In genomic region chr4:115075204-115075915, GRCm38 (mm10) we compare ENCODE assay signal across 7 mouse cellular contexts. TPM values are rescaled to one million over a fixed set of nuclear protein-coding genes. Genes with fewer than 3 reads are reported as not detected.
DNase-seq lines count a peak whose midpoint lies in the region; ATAC-seq and TF ChIP-seq lines count a peak whose summit lies in the region.

No protein-coding gene starts in this region.

- ATAC-seq in Patski = peak; percentile 28
- no peak for ATAC-seq in embryonic facial prominence, embryonic 12.5 days (ENCODE audit: insufficient number of reproducible peaks, insufficient read depth, low FRiP score, low TSS enrichment)
- no peak for ATAC-seq in intestine, postnatal 0 days
- ATAC-seq in megakaryocyte, adult 5-6 weeks (ENCODE audit: poor library complexity, severe bottlenecking) = peak; percentile 75
- ATAC-seq in erythroblast, adult 5-6 weeks (replicated peaks; ENCODE audit: low FRiP score, poor library complexity, severe bottlenecking) = no peak

- no peaks in the 10 kb centered on the region for H3K4me1 ChIP-seq in embryonic facial prominence, embryonic 12.5 days
- H3K4me1 ChIP-seq in intestine, postnatal 0 days (replicated peaks; ENCODE audit: control insufficient read depth, insufficient read depth, low read length) = no peaks in the 10 kb centered on the region

- H3K27ac ChIP-seq in embryonic facial prominence, embryonic 12.5 days = 0 out of 2 replicates have a peak overlapping the region, but pooled peaks have one; percentile 23
- peak overlapping the region; percentile 42; the same call in 1 of the 2 replicates for H3K27ac ChIP-seq in intestine, postnatal 0 days (ENCODE audit: low read depth, low read length)

- CTCF ChIA-PET in Patski (lab: Charles Lee) = interaction anchor here (1.7 kb wide), 1 partner anchor 10 kb away, joined by 8 read pairs; no protein-coding TSS in a partner anchor

- in situ Hi-C loops in Patski (cut with MboI; ENCODE audit: low pct_unique_long_range_greater_than_20kb) = no loop called here

- POLR2A ChIA-PET in Patski (lab: Charles Lee) = interaction anchor here (0.6 kb wide), 1 partner anchor 971 kb away, joined by 4 read pairs; no protein-coding TSS in a partner anchor

- no peak overlapping the region for H3K4me2 ChIP-seq in embryonic facial prominence, embryonic 12.5 days (replicated peaks)
- H3K4me2 ChIP-seq in intestine, postnatal 0 days (replicated peaks; ENCODE audit: low read depth) = no peak overlapping the region

- WGBS in embryonic facial prominence, embryonic 12.5 days = 39% methylated on average over 3 of the region's 3 CpGs
- 66% methylated on average over 3 of the region's 3 CpGs for WGBS in intestine, postnatal 0 days

- no peak for DNase-seq in Patski (ENCODE audit: low read depth, low spot score)
- no peak for DNase-seq in layer of hippocampus, postnatal 10 days (ENCODE audit: low spot score in 2 of 2)
- DNase-seq in spleen, postnatal 10 days (ENCODE audit: low spot score in 2 of 2) = no peak

- no peaks in the 10 kb centered on the region for H3K36me3 ChIP-seq in embryonic facial prominence, embryonic 12.5 days
- no peaks in the 10 kb centered on the region for H3K36me3 ChIP-seq in intestine, postnatal 0 days (ENCODE audit: control insufficient read depth, insufficient read depth)

- TF ChIP-seq CTCF in Patski (IDR thresholded peaks at IDR 0.05) = no peak
- TF ChIP-seq CTCF in intestine, postnatal 0 days (IDR thresholded peaks at IDR 0.05; ENCODE audit: low read depth) = no peak

- no peak overlapping the region for H3K4me3 ChIP-seq in embryonic facial prominence, embryonic 12.5 days
- no peak overlapping the region for H3K4me3 ChIP-seq in intestine, postnatal 0 days (ENCODE audit: low read depth, low read length)

- H3K9ac ChIP-seq in embryonic facial prominence, embryonic 12.5 days = no peak overlapping the region
- H3K9ac ChIP-seq in intestine, postnatal 0 days (ENCODE audit: low read depth, low read length) = no peak overlapping the region

- no peaks in the 10 kb centered on the region for H3K9me3 ChIP-seq in embryonic facial prominence, embryonic 12.5 days
- H3K9me3 ChIP-seq in intestine, postnatal 0 days (ENCODE audit: control insufficient read depth) = no peaks in the 10 kb centered on the region

- H3K27me3 ChIP-seq in Patski = no peaks in the 10 kb centered on the region
- H3K27me3 ChIP-seq in embryonic facial prominence, embryonic 12.5 days = peaks cover 1% of the 10 kb centered on the region; the same call in 1 of the 2 replicates
- no peaks in the 10 kb centered on the region for H3K27me3 ChIP-seq in intestine, postnatal 0 days (replicated peaks; ENCODE audit: control insufficient read depth, insufficient read depth, low read length)

RNA-seq across cellular contexts. Expression of gene Pdzk1ip1, which starts 13.1 kb away (rescaled TPM):
- 142 TPM for polyA plus RNA-seq in Patski (2021)
- polyA plus RNA-seq in embryonic facial prominence, embryonic 12.5 days (2016; fragmentation: Nextera tagmentation; extraction: Ambion mirVana) = 11.7 and 15.4 TPM in 2 replicates
- 358 and 402 TPM in 2 replicates for polyA plus RNA-seq in intestine, postnatal 0 days (2015; fragmentation: Nextera tagmentation; extraction: Ambion mirVana)
- 1.5 and 2.8 TPM in 2 replicates for total RNA-seq in megakaryocyte, adult 5-6 weeks (2015)
- total RNA-seq in megakaryocyte, adult 5-6 weeks (2017) = 0.33 and 0.53 TPM in 2 replicates
- under 1 TPM; 0.42 to 0.57 TPM for total RNA-seq in layer of hippocampus, postnatal 10 days (2021)
- total RNA-seq in erythroblast, adult 5-6 weeks (2015; ENCODE audit: low replicate concordance) = 377 and 402 TPM in 2 replicates
- 332 and 366 TPM in 2 replicates for total RNA-seq in erythroblast, adult 5-6 weeks (2017; ENCODE audit: low replicate concordance)

RNA-seq across cellular contexts. Expression of gene Tal1, which starts 19.1 kb away (rescaled TPM):
- polyA plus RNA-seq in Patski (2021) = 1.2 TPM
- polyA plus RNA-seq in embryonic facial prominence, embryonic 12.5 days (2016; fragmentation: Nextera tagmentation; extraction: Ambion mirVana) = 2.3 and 2.5 TPM in 2 replicates
- polyA plus RNA-seq in intestine, postnatal 0 days (2015; fragmentation: Nextera tagmentation; extraction: Ambion mirVana) = 0.22 and 0.27 TPM in 2 replicates
- total RNA-seq in megakaryocyte, adult 5-6 weeks (2015) = 2.2 and 3.8 TPM in 2 replicates
- total RNA-seq in megakaryocyte, adult 5-6 weeks (2017) = 1.8 and 2.6 TPM in 2 replicates
- 1 to 10 TPM; 2.0 to 2.6 TPM for total RNA-seq in layer of hippocampus, postnatal 10 days (2021)
- total RNA-seq in erythroblast, adult 5-6 weeks (2015; ENCODE audit: low replicate concordance) = 75.1 and 94.0 TPM in 2 replicates
- 92.9 and 102 TPM in 2 replicates for total RNA-seq in erythroblast, adult 5-6 weeks (2017; ENCODE audit: low replicate concordance)

RNA-seq across cellular contexts. Expression of gene Cyp4x1, which starts 58.7 kb away (rescaled TPM):
- not detected for polyA plus RNA-seq in Patski (2021)
- 0.51 and 0.56 TPM in 2 replicates for polyA plus RNA-seq in embryonic facial prominence, embryonic 12.5 days (2016; fragmentation: Nextera tagmentation; extraction: Ambion mirVana)
- 0.21 TPM in 2 replicates for polyA plus RNA-seq in intestine, postnatal 0 days (2015; fragmentation: Nextera tagmentation; extraction: Ambion mirVana)
- not detected in 2 replicates for total RNA-seq in megakaryocyte, adult 5-6 weeks (2015)
- not detected in 2 replicates for total RNA-seq in megakaryocyte, adult 5-6 weeks (2017)
- 10 to 100 TPM; 12.0 to 13.2 TPM for total RNA-seq in layer of hippocampus, postnatal 10 days (2021)
- total RNA-seq in erythroblast, adult 5-6 weeks (2015; ENCODE audit: low replicate concordance) = not detected in 2 replicates
- total RNA-seq in erythroblast, adult 5-6 weeks (2017; ENCODE audit: low replicate concordance) = not detected in 2 replicates

Comparison
In these comparisons a context has a peak if more than half of its experiments do, and no peak if none do; other contexts are left out.
1. ATAC-seq: peak in Patski (single experiment) and megakaryocyte, adult 5-6 weeks (single experiment); none in embryonic facial prominence, embryonic 12.5 days (single experiment), intestine, postnatal 0 days (single experiment) and erythroblast, adult 5-6 weeks (single experiment).
2. RNA of gene Pdzk1ip1, which starts 13.1 kb away (total RNA-seq): 332 to 402 TPM in erythroblast, adult 5-6 weeks; 0.33 to 2.8 TPM in megakaryocyte, adult 5-6 weeks and 0.42 to 0.57 TPM in layer of hippocampus, postnatal 10 days; every median in the first group is over 10 times any median in the second.
3. RNA of gene Tal1, which starts 19.1 kb away (total RNA-seq): 75.1 to 102 TPM in erythroblast, adult 5-6 weeks; 2.0 to 2.6 TPM in layer of hippocampus, postnatal 10 days and 1.8 to 3.8 TPM in megakaryocyte, adult 5-6 weeks; every median in the first group is over 10 times any median in the second.
4. RNA of gene Cyp4x1, which starts 58.7 kb away (total RNA-seq): 12.0 to 13.2 TPM in layer of hippocampus, postnatal 10 days; not detected in megakaryocyte, adult 5-6 weeks and not detected in erythroblast, adult 5-6 weeks; every median in the first group is over 10 times any median in the second.